Comparison of ENCODE assay signal across 29 mouse cellular contexts in the genomic region with DNA sequence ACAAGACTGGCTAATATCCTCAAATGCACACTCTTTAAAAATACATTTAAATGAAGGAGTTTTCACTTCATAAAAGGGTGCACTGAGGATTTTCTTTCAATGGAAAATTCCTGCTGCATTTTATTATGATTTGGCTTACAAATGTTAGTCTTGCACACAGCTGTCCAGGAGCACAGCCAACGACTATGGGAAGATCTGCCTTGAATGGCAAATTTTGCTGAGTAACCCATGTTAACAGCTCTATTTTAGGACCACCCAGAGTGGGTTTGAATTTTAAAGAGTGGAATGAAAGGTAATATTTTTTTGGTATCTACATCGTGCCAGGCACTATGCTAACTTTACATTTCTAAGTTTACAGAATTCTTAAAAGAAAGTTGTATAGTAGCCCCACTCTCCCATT.
DNase-seq lines count a peak whose midpoint lies in the region; ATAC-seq lines count a peak whose summit lies in the region.
"Had no signal": no experiment of that assay in that cellular context is flagged by ENCODE, and none has a peak within 500 bp of the region (broad histone marks: within the 10 kb centered on the region; RNA-seq: fewer than 3 reads in every experiment).

No protein-coding gene starts in this region.

- H3K36me3 ChIP-seq in forebrain, embryonic 11.5 days (ENCODE audit: control insufficient read depth, insufficient read depth, low read length), result no peaks in the 10 kb centered on the region
- H3K36me3 ChIP-seq: embryonic facial prominence, embryonic 13.5 days; forebrain, embryonic 10.5 days; heart, embryonic 12.5 days; heart, embryonic 15.5 days had no signal

- no peaks in the 10 kb centered on the region for H3K27me3 ChIP-seq in forebrain, embryonic 11.5 days (ENCODE audit: control insufficient read depth, insufficient read depth, low read length)
- H3K27me3 ChIP-seq: heart, embryonic 12.5 days; heart, embryonic 15.5 days had no signal

- H3K4me2 ChIP-seq in forebrain, embryonic 11.5 days (ENCODE audit: low read depth, low read length, severe bottlenecking), result no peak overlapping the region
- H3K4me2 ChIP-seq: embryonic facial prominence, embryonic 13.5 days; heart, embryonic 12.5 days; heart, embryonic 15.5 days; hindbrain, embryonic 14.5 days had no signal

- no peaks in the 10 kb centered on the region for H3K4me1 ChIP-seq in forebrain, embryonic 11.5 days (replicated peaks; ENCODE audit: control insufficient read depth, insufficient read depth, low read length)
- H3K4me1 ChIP-seq: embryonic facial prominence, embryonic 13.5 days; forebrain, embryonic 10.5 days; heart, embryonic 12.5 days; heart, embryonic 15.5 days had no signal

- 80% methylated on average over 2 of the region's 2 CpGs for WGBS in forebrain, embryonic 11.5 days

- ATAC-seq in forebrain, embryonic 11.5 days (replicated peaks; ENCODE audit: low FRiP score), result no peak
- ATAC-seq: activated CD4-positive, CD25-positive, alpha-beta regulatory T cell, adult 4 months; CD4-positive, CD25-positive, alpha-beta regulatory T cell, adult 4 months; forebrain, embryonic 14.5 days; forebrain, postnatal 0 days; hindbrain, postnatal 0 days; inflammation-experienced regulatory T-cells, adult 6 months; intestine, embryonic 16.5 days had no signal

- no peaks in the 10 kb centered on the region for H3K9me3 ChIP-seq in forebrain, embryonic 11.5 days (ENCODE audit: control insufficient read depth, low read length)
- H3K9me3 ChIP-seq: embryonic facial prominence, embryonic 13.5 days; forebrain, embryonic 10.5 days; heart, embryonic 12.5 days; heart, embryonic 15.5 days had no signal

- H3K4me3 ChIP-seq in forebrain, embryonic 11.5 days (ENCODE audit: low read depth, low read length), result no peak overlapping the region
- H3K4me3 ChIP-seq: embryonic facial prominence, embryonic 13.5 days; forebrain, embryonic 10.5 days; gastrocnemius, adult 2 months; heart, embryonic 12.5 days; heart, embryonic 15.5 days had no signal

- no peak overlapping the region for H3K9ac ChIP-seq in forebrain, embryonic 11.5 days (ENCODE audit: low read length)
- H3K9ac ChIP-seq: embryonic facial prominence, embryonic 13.5 days; forebrain, postnatal 0 days; heart, embryonic 12.5 days; heart, embryonic 15.5 days; hindbrain, embryonic 14.5 days had no signal

- peak; percentile 7 for DNase-seq in gastrocnemius, adult 18-20 months (ENCODE audit: low spot score)
- no peak for DNase-seq in gastrocnemius, adult 8-10 months (ENCODE audit: low spot score in 2 of 2)
- DNase-seq in kidney, postnatal 10 days, result peak; percentile 14
- DNase-seq in kidney, postnatal 36 days, result no peak
- DNase-seq in adipocyte (ENCODE audit: low spot score), result peak; percentile 23
- peak; percentile 58 for DNase-seq in brain, adult 2 months (ENCODE audit: low read depth, low spot score)
- no peak for DNase-seq in forebrain, embryonic 11.5 days (ENCODE audit: low spot score)
- DNase-seq: adrenal gland, postnatal 10 days; adrenal gland, postnatal 36 days; cerebellum, adult 11 months; cerebellum, adult 2 months; cerebellum, adult 9-11 months; cerebellum, postnatal 25 days; forebrain, postnatal 0 days; gastrocnemius, adult 2 months; heart, postnatal 10 days; heart, postnatal 36 days; kidney, adult 18-20 months had no signal

- H3K27ac ChIP-seq in forebrain, embryonic 11.5 days (ENCODE audit: low read depth, low read length), result no peak overlapping the region
- H3K27ac ChIP-seq: embryonic facial prominence, embryonic 13.5 days; forebrain, embryonic 10.5 days; gastrocnemius, adult 2 months; heart, embryonic 15.5 days; hindbrain, embryonic 14.5 days; hindbrain, postnatal 0 days had no signal

Comparison
In these comparisons a context has a peak if more than half of its experiments do, and no peak if none do; other contexts are left out.
1. DNase-seq: peak in gastrocnemius, adult 18-20 months (single experiment), kidney, postnatal 10 days (single experiment), adipocyte (single experiment) and brain, adult 2 months (single experiment); none in gastrocnemius, adult 8-10 months (0 of 2), kidney, postnatal 36 days (0 of 2) and forebrain, embryonic 11.5 days (single experiment).